Mouse (Mus musculus): Measurements from ENCODE around the gene Mbd6. TPM values are rescaled to one million over a fixed set of nuclear protein-coding genes. Genes with fewer than 3 reads are reported as not detected.
"Not testable (repeated sequence)": the region's sequence is repeated elsewhere in the genome, so short reads cannot be mapped to it uniquely, and the experiment has no call there.

The Mbd6 gene
- polyA plus RNA-seq, 1 experiment from 2014 or later, result 22.3 TPM

DNA sequence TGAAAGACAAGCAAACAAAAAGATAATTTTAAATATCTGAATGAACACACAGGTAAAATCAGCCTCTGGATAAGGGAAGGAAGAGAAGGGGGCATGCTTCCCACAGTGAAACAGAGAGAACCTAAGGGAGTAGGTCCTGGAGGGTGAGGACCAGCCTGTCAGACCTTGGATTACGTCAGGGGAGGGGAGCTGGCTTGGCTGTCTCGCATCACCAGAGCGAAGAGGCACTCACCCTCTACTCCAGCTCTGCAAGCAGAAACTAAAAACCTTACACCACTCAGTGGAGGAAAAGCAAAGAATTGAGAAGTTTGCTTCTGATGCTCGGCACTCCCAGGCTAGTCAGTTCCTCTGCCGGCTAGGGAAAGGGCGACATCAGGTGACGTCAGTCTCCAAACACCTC is 31.2 kb upstream of the Mbd6 start:
- Histone ChIP-seq H3K4me2 (replicated peaks; ENCODE audit: low read depth, low read length) (no peak overlapping the region), H3K27me3 (ENCODE audit: control insufficient read depth, insufficient read depth, low read length) (peaks cover 3% of the 10 kb centered on the region; the same call in 1 of the 2 replicates), H3K9me3 (ENCODE audit: control insufficient read depth, low read length) (no peaks in the 10 kb centered on the region), H3K9ac (ENCODE audit: low read depth, low read length) (no peak overlapping the region), H3K4me3 (ENCODE audit: low read length) (no peak overlapping the region), H3K4me1 (ENCODE audit: control insufficient read depth, insufficient read depth, low read length) (no peaks in the 10 kb centered on the region), H3K36me3 (ENCODE audit: control insufficient read depth, insufficient read depth, low read length) (no peaks in the 10 kb centered on the region), H3K27ac (ENCODE audit: low read depth, low read length) (no peak overlapping the region)
- peak; percentile 75 for ATAC-seq (ENCODE audit: low FRiP score, low TSS enrichment)
- WGBS, result 54% methylated on average over 7 of the region's 7 CpGs

DNA sequence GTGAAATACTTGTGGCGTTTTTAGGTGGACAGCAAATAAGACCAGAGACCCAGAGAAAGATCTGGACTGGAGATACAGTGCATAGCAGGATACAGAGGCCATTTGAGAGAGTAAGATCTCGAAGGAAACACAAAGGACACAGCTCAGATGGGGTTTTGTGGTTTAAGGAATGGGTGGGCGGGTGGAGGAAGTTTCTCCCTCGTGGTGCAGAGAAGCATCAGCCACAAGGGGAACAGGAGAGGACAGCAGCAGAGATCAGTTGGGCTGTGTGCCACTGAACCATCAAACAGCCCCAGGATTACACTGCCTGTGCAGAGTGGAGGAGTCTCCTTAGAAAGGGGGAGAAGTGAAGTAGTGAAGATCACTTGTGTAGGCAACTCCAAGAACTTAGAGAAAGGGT is 29.2 kb upstream of the Mbd6 start:
- Histone ChIP-seq H3K9ac (ENCODE audit: low read depth, low read length) (no peak overlapping the region), H3K4me1 (ENCODE audit: control insufficient read depth, insufficient read depth, low read length) (no peaks in the 10 kb centered on the region), H3K36me3 (ENCODE audit: control insufficient read depth, insufficient read depth, low read length) (no peaks in the 10 kb centered on the region), H3K4me2 (replicated peaks; ENCODE audit: low read depth, low read length) (no peak overlapping the region), H3K27me3 (ENCODE audit: control insufficient read depth, insufficient read depth, low read length) (no peaks in the 10 kb centered on the region), H3K9me3 (ENCODE audit: control insufficient read depth, low read length) (no peaks in the 10 kb centered on the region), H3K4me3 (ENCODE audit: low read length) (no peak overlapping the region), H3K27ac (ENCODE audit: low read depth, low read length) (no peak overlapping the region)
- WGBS, result 49% methylated on average over 4 of the region's 4 CpGs
- ATAC-seq (ENCODE audit: low FRiP score, low TSS enrichment), result no peak

DNA sequence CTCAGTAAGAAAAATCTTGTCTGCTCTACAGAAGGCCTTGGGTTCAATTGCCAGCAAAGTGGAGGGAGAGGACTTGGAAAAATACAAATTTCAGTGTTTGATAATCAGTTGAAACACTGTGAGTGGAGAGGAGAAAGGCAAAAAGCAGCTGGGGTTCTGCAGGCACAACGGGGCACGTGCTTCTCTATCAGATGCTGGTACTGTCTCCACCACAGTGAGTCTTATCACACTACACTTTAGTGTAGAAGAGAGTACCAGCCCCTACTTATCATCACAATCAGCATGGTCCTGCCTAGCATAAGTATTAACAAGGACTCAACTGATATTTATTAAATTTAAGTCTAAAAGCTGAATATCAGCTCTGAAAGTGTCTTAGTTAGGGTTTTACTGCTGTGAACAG is 28.5 kb upstream of the Mbd6 start:
- no peak overlapping the region for H3K4me3 ChIP-seq (ENCODE audit: low read length)
- H3K27ac ChIP-seq (ENCODE audit: low read depth, low read length), result no peak overlapping the region
- H3K36me3 ChIP-seq (ENCODE audit: control insufficient read depth, insufficient read depth, low read length), result no peaks in the 10 kb centered on the region
- H3K9ac ChIP-seq (ENCODE audit: low read depth, low read length), result no peak overlapping the region
- whole genome bisulfite sequencing, result 82% methylated on average over 2 of the region's 2 CpGs
- ATAC-seq (ENCODE audit: low FRiP score, low TSS enrichment), result no peak
- H3K4me1 ChIP-seq (ENCODE audit: control insufficient read depth, insufficient read depth, low read length), result no peaks in the 10 kb centered on the region
- no peaks in the 10 kb centered on the region for H3K27me3 ChIP-seq (ENCODE audit: control insufficient read depth, insufficient read depth, low read length)
- H3K4me2 ChIP-seq (replicated peaks; ENCODE audit: low read depth, low read length), result no peak overlapping the region
- H3K9me3 ChIP-seq (ENCODE audit: control insufficient read depth, low read length), result no peaks in the 10 kb centered on the region

DNA sequence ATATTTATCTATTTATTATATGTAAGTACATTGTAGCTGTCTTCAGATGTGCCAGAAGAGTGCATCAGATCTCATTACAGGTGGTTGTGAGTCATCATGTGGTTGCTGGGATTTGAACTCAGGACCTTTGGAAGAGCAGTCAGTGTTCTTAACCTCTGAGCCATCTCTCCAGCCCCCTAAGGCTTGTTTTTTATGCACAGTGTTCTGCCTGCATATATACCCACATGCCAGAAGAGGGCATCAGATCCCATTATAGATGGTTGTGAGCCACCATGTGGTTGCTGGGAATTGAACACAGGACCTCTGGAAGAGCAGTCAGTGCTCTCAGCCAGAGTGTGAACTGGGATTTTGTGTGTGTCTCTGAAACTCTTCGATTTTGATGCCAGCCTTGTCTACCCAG is 26.1 kb upstream of the Mbd6 start:
- H3K4me1 ChIP-seq (ENCODE audit: control insufficient read depth, insufficient read depth, low read length); H3K4me2 ChIP-seq (replicated peaks; ENCODE audit: low read depth, low read length); H3K9me3 ChIP-seq (ENCODE audit: control insufficient read depth, low read length); H3K4me3 ChIP-seq (ENCODE audit: low read length); H3K9ac ChIP-seq (ENCODE audit: low read depth, low read length); ATAC-seq (ENCODE audit: low FRiP score, low TSS enrichment); H3K36me3 ChIP-seq (ENCODE audit: control insufficient read depth, insufficient read depth, low read length); H3K27ac ChIP-seq (ENCODE audit: low read depth, low read length); H3K27me3 ChIP-seq (ENCODE audit: control insufficient read depth, insufficient read depth, low read length): not testable (repeated sequence)
- WGBS, result 84% methylated on average over 1 of the region's 1 CpGs

DNA sequence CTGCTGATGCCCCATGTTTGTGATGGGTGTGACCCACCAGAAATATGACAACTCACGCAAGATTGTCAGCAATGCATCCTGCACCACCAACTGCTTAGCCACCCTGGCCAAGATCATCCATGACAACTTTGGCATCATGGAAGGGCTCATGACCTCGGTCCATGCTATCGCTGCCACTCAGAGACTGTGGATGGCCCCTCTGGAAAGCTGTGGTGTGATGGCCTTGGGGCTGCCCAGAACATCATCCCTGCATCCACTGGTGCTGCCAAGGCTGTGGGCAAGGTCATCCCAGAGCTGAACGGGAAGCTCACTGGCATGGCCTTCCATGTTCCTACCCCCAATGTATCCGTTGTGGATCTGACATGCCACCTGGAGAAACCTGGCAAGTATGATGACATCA is 24.7 kb upstream of the Mbd6 start:
- not testable (repeated sequence) for H3K27ac ChIP-seq (ENCODE audit: low read depth, low read length); H3K4me3 ChIP-seq (ENCODE audit: low read length); H3K9ac ChIP-seq (ENCODE audit: low read depth, low read length); H3K27me3 ChIP-seq (ENCODE audit: control insufficient read depth, insufficient read depth, low read length); H3K9me3 ChIP-seq (ENCODE audit: control insufficient read depth, low read length); H3K4me2 ChIP-seq (replicated peaks; ENCODE audit: low read depth, low read length); ATAC-seq (ENCODE audit: low FRiP score, low TSS enrichment); H3K4me1 ChIP-seq (ENCODE audit: control insufficient read depth, insufficient read depth, low read length)
- H3K36me3 ChIP-seq (ENCODE audit: control insufficient read depth, insufficient read depth, low read length), result peaks cover 11% of the 10 kb centered on the region
- WGBS, result 94% methylated on average over 5 of the region's 5 CpGs

DNA sequence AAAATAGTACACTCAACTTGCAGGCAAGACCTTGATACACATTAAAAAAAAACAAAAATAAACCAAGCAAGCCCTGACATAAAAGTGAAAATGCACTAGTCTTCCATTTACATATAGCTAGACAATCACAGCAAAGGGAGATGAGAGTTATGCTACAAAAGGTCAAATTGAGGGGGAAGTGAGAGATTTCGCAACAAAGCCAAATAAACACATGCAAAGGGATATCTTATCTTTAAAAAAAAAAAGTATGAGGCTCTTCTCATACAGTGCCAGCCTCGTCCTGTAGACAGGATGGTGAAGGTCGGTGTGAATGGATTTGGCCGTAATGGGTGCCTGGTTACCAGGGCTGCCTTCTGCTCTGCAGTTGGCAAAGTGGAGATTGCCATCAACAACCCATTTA is 24.0 kb upstream of the Mbd6 start:
- no peak overlapping the region for H3K27ac ChIP-seq (ENCODE audit: low read depth, low read length)
- peaks cover 8% of the 10 kb centered on the region for H3K4me1 ChIP-seq (ENCODE audit: control insufficient read depth, insufficient read depth, low read length)
- no peaks in the 10 kb centered on the region for H3K9me3 ChIP-seq (ENCODE audit: control insufficient read depth, low read length)
- H3K4me3 ChIP-seq (ENCODE audit: low read length), result no peak overlapping the region
- H3K27me3 ChIP-seq (ENCODE audit: control insufficient read depth, insufficient read depth, low read length), result no peaks in the 10 kb centered on the region
- peaks cover 17% of the 10 kb centered on the region for H3K36me3 ChIP-seq (ENCODE audit: control insufficient read depth, insufficient read depth, low read length)
- ATAC-seq (ENCODE audit: low FRiP score, low TSS enrichment), result no peak
- no peak overlapping the region for H3K9ac ChIP-seq (ENCODE audit: low read depth, low read length)
- WGBS, result 83% methylated on average over 4 of the region's 4 CpGs
- no peak overlapping the region for H3K4me2 ChIP-seq (replicated peaks; ENCODE audit: low read depth, low read length)

DNA sequence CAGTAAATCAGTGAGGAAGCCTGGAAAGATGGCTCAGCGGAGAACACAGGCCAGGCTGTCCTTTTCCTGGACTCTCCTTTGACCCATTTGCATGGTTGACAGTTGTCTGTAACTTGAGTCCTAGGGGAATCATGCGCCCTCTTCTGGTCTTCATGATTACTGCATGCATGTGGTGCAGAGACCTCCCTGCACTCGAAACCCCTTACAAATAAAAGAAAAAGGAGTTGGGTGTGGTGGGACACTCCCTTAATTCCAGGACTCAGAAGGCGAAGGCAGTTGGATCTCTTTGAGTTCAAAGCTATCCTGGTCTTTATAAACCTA is 23.5 kb upstream of the Mbd6 start:
- Histone ChIP-seq H3K27me3 (ENCODE audit: control insufficient read depth, insufficient read depth, low read length) (no peaks in the 10 kb centered on the region), H3K4me1 (ENCODE audit: control insufficient read depth, insufficient read depth, low read length) (peaks cover 8% of the 10 kb centered on the region), H3K4me2 (replicated peaks; ENCODE audit: low read depth, low read length) (peak overlapping the region; percentile 66), H3K4me3 (ENCODE audit: low read length) (peak overlapping the region; percentile 83), H3K9me3 (ENCODE audit: control insufficient read depth, low read length) (no peaks in the 10 kb centered on the region), H3K27ac (ENCODE audit: low read depth, low read length) (no peak overlapping the region), H3K36me3 (ENCODE audit: control insufficient read depth, insufficient read depth, low read length) (peaks cover 23% of the 10 kb centered on the region), H3K9ac (ENCODE audit: low read depth, low read length) (peak overlapping the region; percentile 87; the same call in 1 of the 2 replicates)
- WGBS, result under 1% methylated on average over 4 of the region's 4 CpGs
- ATAC-seq (ENCODE audit: low FRiP score, low TSS enrichment), result peak; percentile 57

DNA sequence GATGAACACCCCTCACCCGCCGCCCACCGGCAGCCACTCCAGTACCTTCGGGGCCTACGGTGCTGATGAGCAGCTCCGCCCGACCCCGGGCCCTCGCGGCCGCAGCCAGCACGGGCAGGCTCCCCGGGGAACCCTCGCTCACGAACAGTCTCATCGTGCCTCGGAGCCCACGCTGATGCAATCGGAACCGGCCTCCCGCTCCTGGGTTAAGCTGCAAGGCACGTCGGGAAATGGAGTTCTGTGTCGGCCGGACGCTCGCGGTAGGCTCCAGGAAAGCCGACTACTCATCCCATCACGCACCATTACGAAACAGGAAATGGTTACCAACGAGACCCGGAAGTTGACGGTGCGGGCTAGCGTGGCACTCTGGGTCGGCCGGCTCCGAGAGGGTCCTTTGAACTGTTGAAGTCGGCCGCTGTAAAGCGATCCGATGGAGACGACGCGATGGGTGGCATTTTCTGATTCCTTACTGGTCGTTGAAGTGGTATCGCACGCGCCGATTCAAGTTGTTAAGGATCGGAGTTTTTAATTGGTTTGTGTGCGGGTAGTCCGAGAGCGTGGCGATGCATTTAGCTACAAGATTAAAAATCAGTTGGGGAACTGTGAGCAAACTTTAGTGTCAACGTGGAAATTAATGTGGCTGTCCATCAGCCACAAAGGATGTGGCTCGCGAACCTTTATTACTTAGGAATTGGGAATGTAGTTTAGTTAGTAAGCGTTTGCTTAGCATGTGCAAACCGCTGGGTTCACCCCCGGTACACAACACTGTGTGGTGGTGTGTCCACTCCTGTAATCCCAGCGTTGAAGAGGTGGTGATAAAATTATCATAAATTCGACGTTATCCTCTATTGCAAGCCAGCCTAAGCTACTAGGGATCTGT is 22.9 kb upstream of the Mbd6 start, which contains the start of gene Mars:
Mars (minus strand) TSS at position 311 of the 880 bp plus-strand sequence.
- Histone ChIP-seq H3K9ac (ENCODE audit: low read depth, low read length) (peak within 1 kb of the TSS; percentile 87), H3K9me3 (ENCODE audit: control insufficient read depth, low read length) (no peaks in the 10 kb centered on the region), H3K36me3 (ENCODE audit: control insufficient read depth, insufficient read depth, low read length) (peaks cover 29% of the 10 kb centered on the region), H3K27me3 (ENCODE audit: control insufficient read depth, insufficient read depth, low read length) (no peaks in the 10 kb centered on the region), H3K4me3 (ENCODE audit: low read length) (peak within 1 kb of the TSS; percentile 83), H3K4me1 (ENCODE audit: control insufficient read depth, insufficient read depth, low read length) (peaks cover 8% of the 10 kb centered on the region), H3K4me2 (replicated peaks; ENCODE audit: low read depth, low read length) (peak within 1 kb of the TSS; percentile 66), H3K27ac (ENCODE audit: low read depth, low read length) (peak within 1 kb of the TSS; percentile 74)
- under 1% methylated on average over 65 of the region's 65 CpGs for WGBS
- peak; percentile 94 for ATAC-seq (ENCODE audit: low FRiP score, low TSS enrichment)

All from kidney, embryonic 14.5 days (tissue).